Mouse (Mus musculus): ENCODE data around the gene Tnrc6b.
"Not testable (repeated sequence)": the region's sequence is repeated elsewhere in the genome, so short reads cannot be mapped to it uniquely, and the experiment has no call there.

Gene Tnrc6b

GRCm38 (mm10) chr15:80701481-80702257, 9.4 kb upstream of the Tnrc6b start:
- DNase-seq (ENCODE audit: low spot score): no peak

GRCm38 (mm10) chr15:80702910-80703309, 8.2 kb upstream of the Tnrc6b start:
- no peak for DNase-seq (ENCODE audit: low spot score)

GRCm38 (mm10) chr15:80703495-80703894, 7.6 kb upstream of the Tnrc6b start:
- DNase-seq (ENCODE audit: low spot score): no peak

- no peak for DNase-seq (ENCODE audit: low spot score)
These were observed 6.8 kb upstream of the Tnrc6b start for GRCm38 (mm10) chr15:80704267-80704666.

- no peak for DNase-seq (ENCODE audit: low spot score)
These were observed 5.1 kb upstream of the Tnrc6b start for GRCm38 (mm10) chr15:80705828-80706549.

GRCm38 (mm10) chr15:80706596-80706995, 4.5 kb upstream of the Tnrc6b start:
- no peak for DNase-seq (ENCODE audit: low spot score)

- DNase-seq (ENCODE audit: low spot score): no peak
These were observed 4.0 kb upstream of the Tnrc6b start for GRCm38 (mm10) chr15:80707088-80707487.

GRCm38 (mm10) chr15:80709593-80709992, 1.5 kb upstream of the Tnrc6b start:
- DNase-seq (ENCODE audit: low spot score): no peak

- DNase-seq (ENCODE audit: low spot score): no peak
These were observed 881 bp upstream of the Tnrc6b start for GRCm38 (mm10) chr15:80710257-80710607.

- DNase-seq (ENCODE audit: low spot score): no peak
These were observed 463 bp downstream of the Tnrc6b start for GRCm38 (mm10) chr15:80711401-80712151.

- no peak for DNase-seq (ENCODE audit: low spot score)
These were observed 3.2 kb downstream of the Tnrc6b start for GRCm38 (mm10) chr15:80714299-80714698.

- no peak for DNase-seq (ENCODE audit: low spot score)
These were observed 5.6 kb downstream of the Tnrc6b start for GRCm38 (mm10) chr15:80716631-80717135.

GRCm38 (mm10) chr15:80717431-80717830, 6.3 kb downstream of the Tnrc6b start:
- DNase-seq (ENCODE audit: low spot score): no peak

GRCm38 (mm10) chr15:80720249-80720648, 9.1 kb downstream of the Tnrc6b start:
- no peak for DNase-seq (ENCODE audit: low spot score)

- no peak for DNase-seq (ENCODE audit: low spot score)
These were observed 10.7 kb downstream of the Tnrc6b start for GRCm38 (mm10) chr15:80721861-80722260.

GRCm38 (mm10) chr15:80722366-80722765, 11.3 kb downstream of the Tnrc6b start:
- no peak for DNase-seq (ENCODE audit: low spot score)

- no peak for DNase-seq (ENCODE audit: low spot score)
These were observed 18.4 kb downstream of the Tnrc6b start for GRCm38 (mm10) chr15:80729477-80729876.

- no peak for DNase-seq (ENCODE audit: low spot score)
These were observed 19.9 kb downstream of the Tnrc6b start for GRCm38 (mm10) chr15:80731043-80731442.

GRCm38 (mm10) chr15:80731511-80731910, 20.4 kb downstream of the Tnrc6b start:
- DNase-seq (ENCODE audit: low spot score): no peak

GRCm38 (mm10) chr15:80732266-80733030, 21.3 kb downstream of the Tnrc6b start:
- no peak for DNase-seq (ENCODE audit: low spot score)

GRCm38 (mm10) chr15:80735300-80735699, 24.2 kb downstream of the Tnrc6b start:
- no peak for DNase-seq (ENCODE audit: low spot score)

GRCm38 (mm10) chr15:80735708-80736107, 24.6 kb downstream of the Tnrc6b start:
- not testable (repeated sequence) for DNase-seq (ENCODE audit: low spot score)

All from left cerebral cortex, adult 11 months (tissue).